ENCODE assay signal across 7 mouse cellular contexts in genomic region chr17:86444578-86445419, GRCm38 (mm10).
DNase-seq lines count a peak whose midpoint lies in the region; ATAC-seq lines count a peak whose summit lies in the region.

No protein-coding gene starts in this region.

- peaks cover 15% of the 10 kb centered on the region for H3K4me1 ChIP-seq in limb, embryonic 10.5 days
- H3K4me1 ChIP-seq in midbrain, embryonic 13.5 days (replicated peaks): peaks cover 6% of the 10 kb centered on the region

- H3K27me3 ChIP-seq in limb, embryonic 10.5 days (ENCODE audit: low read depth, poor library complexity, severe bottlenecking): no peaks in the 10 kb centered on the region
- no peaks in the 10 kb centered on the region for H3K27me3 ChIP-seq in midbrain, embryonic 13.5 days

- H3K9me3 ChIP-seq in limb, embryonic 10.5 days (replicated peaks): no peaks in the 10 kb centered on the region
- no peaks in the 10 kb centered on the region for H3K9me3 ChIP-seq in midbrain, embryonic 13.5 days

- H3K9ac ChIP-seq in midbrain, embryonic 13.5 days (replicated peaks): no peak overlapping the region

- H3K4me3 ChIP-seq in limb, embryonic 10.5 days: no peak overlapping the region
- no peak overlapping the region for H3K4me3 ChIP-seq in midbrain, embryonic 13.5 days (replicated peaks)

- peak overlapping the region; percentile 79 for H3K27ac ChIP-seq in limb, embryonic 10.5 days
- H3K27ac ChIP-seq in midbrain, embryonic 13.5 days: no peak overlapping the region

- ATAC-seq in granulocyte monocyte progenitor cell, adult 5-6 weeks (replicated peaks; ENCODE audit: poor library complexity, severe bottlenecking): peak; percentile 85
- ATAC-seq in midbrain, embryonic 13.5 days: peak; percentile 86

- H3K36me3 ChIP-seq in limb, embryonic 10.5 days: no peaks in the 10 kb centered on the region
- H3K36me3 ChIP-seq in midbrain, embryonic 13.5 days: no peaks in the 10 kb centered on the region

- 39% methylated on average over 15 of the region's 15 CpGs for WGBS in limb, embryonic 10.5 days
- WGBS in midbrain, embryonic 13.5 days: 35% methylated on average over 15 of the region's 15 CpGs

- peak; percentile 96 for DNase-seq in adrenal gland, adult 8-10 months
- DNase-seq in embryo, embryonic 9.5 days (ENCODE audit: extremely low spot score): peak; percentile 88
- DNase-seq in kidney, adult 11 months: peak; percentile 97
- peak; percentile 91 for DNase-seq in limb, embryonic 10.5 days (ENCODE audit: low spot score)
- DNase-seq in spleen, adult 12 weeks (ENCODE audit: low spot score): peak; percentile 79

- H3K4me2 ChIP-seq in midbrain, embryonic 13.5 days (replicated peaks): peak overlapping the region; percentile 27; the same call in 1 of the 2 replicates
